Mouse (Mus musculus) cortical plate, adult 2 months (tissue): ENCODE data around the gene Hnrnpk.

ENCODE experiments used
- CTCF ChIP-seq: fragments of 200-500 bp; IDR thresholded peaks from 2 replicates; pipeline ENCODE4 v1.5.1; 2011; ENCODE audit warnings: mild to moderate bottlenecking, control low read depth, low read length; ENCODE audit not compliant: insufficient read depth; ENCODE audit errors: extremely low read depth
- POLR2A ChIP-seq: fragments of 200-500 bp; IDR thresholded peaks from 2 replicates; pipeline ENCODE4 v1.6.1; 2011; ENCODE audit warnings: mild to moderate bottlenecking, low read length, control low read depth; ENCODE audit not compliant: insufficient read depth; ENCODE audit errors: extremely low read depth

- TF ChIP-seq POLR2A (no peak), CTCF (no peak)
These were observed 16.1 kb upstream of the Hnrnpk start for GRCm38 (mm10) chr13:58419266-58419665.
